Mouse (Mus musculus) erythroblast, embryonic 14.5 days (primary cell): ENCODE measurements at regions not wholly inside any gene's neighbourhood (a gene's known extent, or its start where the extent isn't known, plus 50 kb on each side); places are given as distances from the start of the nearest gene placed in this dataset.

Experiments
- GATA1 ChIP-seq: IDR thresholded peaks from 2 replicates; pipeline ENCODE4 v1.6.1; 2012; ENCODE audit warnings: low read length, inconsistent platforms, mixed read lengths
- TAL1 ChIP-seq: IDR thresholded peaks from 3 replicates; pipeline ENCODE4 v1.6.1; 2012; ENCODE audit warnings: low read length, inconsistent platforms, mixed read lengths

- TF ChIP-seq TAL1 (no peak), GATA1 (no peak)
These were observed 260.3 kb upstream of the Prok2 start for GRCm38 (mm10) chr6:99986449-99986848.
